Mouse (Mus musculus): ENCODE data around the gene Klhl5. TPM values are rescaled to one million over a fixed set of nuclear protein-coding genes. Genes with fewer than 3 reads are reported as not detected.

Klhl5 gene
- 4.1 and 4.2 TPM in 2 replicates for polyA plus RNA-seq (2015; fragmentation: Nextera tagmentation; extraction: Ambion mirVana)

DNA sequence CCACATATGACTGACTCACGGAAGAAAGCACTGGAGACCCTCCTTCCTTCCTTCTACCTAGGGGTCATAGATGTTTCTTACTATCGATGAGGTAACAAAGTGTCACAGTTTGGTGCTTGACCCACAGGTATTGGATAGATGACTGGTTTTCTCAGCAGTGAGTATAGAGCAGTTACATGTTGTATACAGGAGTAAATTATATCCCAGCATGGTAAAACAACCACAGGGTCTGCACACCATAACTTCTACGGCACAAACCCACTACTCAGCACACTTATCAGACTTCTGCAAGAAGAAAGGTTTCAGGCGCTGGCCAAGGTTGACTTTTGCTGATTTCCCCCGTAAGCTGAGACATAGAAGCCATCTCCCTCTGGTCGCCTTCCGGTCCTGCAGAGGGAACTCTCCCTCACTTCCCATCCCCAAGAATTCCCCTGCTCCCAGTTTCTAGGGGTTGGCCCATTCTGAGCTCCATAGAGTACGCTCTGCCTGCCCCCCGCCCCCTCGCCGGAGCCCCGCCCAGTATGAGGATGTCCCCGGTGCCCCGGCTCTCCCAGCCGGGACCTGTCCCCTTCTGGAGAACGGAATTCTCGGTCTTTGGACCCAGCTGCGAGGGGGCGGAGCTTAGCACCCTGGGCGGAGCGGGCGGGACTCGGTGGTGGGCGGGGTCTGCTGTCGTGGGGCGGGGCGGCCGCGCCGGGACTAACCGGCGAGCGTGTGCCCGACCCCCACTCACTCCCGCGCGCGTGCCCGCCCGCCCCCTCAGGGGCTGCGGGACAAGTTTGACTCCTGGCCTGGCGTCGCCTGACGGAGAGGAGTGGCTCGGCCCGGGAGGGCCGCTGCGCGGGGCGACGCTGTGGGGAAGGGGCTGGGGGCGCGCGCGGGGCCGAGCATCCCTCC is at the start of gene Klhl5:
Gene Klhl5 (plus strand): TSS at position 664 of the 897 bp plus-strand sequence.
- Histone ChIP-seq H3K4me1 (replicated peaks) (peaks cover 22% of the 10 kb centered on the region), H3K27me3 (no peaks in the 10 kb centered on the region; the same call in 1 of the 2 replicates), H3K4me3 (replicated peaks) (peak within 1 kb of the TSS; percentile 73), H3K9me3 (replicated peaks) (no peaks in the 10 kb centered on the region), H3K4me2 (peak within 1 kb of the TSS; percentile 91), H3K27ac (replicated peaks) (peak within 1 kb of the TSS; percentile 79), H3K9ac (peak within 1 kb of the TSS; percentile 71), H3K36me3 (replicated peaks) (no peaks in the 10 kb centered on the region)
- 4% methylated on average over 46 of the region's 56 CpGs for WGBS (ENCODE audit: insufficient replicate concordance)
- ATAC-seq (ENCODE audit: insufficient read depth) = peak; percentile 87

DNA sequence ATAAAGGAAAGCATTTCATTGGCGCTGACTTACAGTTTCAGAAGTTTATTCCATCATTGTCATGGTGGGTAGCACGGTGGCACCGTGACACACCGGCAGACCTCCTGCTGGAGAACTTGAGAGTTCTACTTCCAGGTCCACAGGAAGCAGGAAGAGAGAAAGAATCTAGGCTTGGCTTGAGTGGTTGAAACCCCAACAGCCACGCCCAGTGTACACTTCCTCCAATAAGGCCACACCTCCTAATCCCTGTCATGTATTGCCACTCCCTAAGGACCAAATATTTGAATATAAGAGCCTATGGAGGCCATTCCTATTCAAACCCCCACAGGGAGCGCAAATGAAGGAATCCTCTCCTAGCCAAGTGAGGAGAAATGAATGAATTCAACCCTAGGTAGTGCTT is 49.7 kb upstream of the Klhl5 start:
- H3K27me3 ChIP-seq = no peaks in the 10 kb centered on the region
- 83% methylated on average over 6 of the region's 6 CpGs for WGBS (ENCODE audit: insufficient replicate concordance)
- no peak overlapping the region for H3K27ac ChIP-seq (replicated peaks)
- H3K9ac ChIP-seq = no peak overlapping the region
- ATAC-seq (ENCODE audit: insufficient read depth) = no peak
- H3K9me3 ChIP-seq (replicated peaks) = no peaks in the 10 kb centered on the region
- no peak overlapping the region for H3K4me3 ChIP-seq (replicated peaks)
- H3K36me3 ChIP-seq (replicated peaks) = no peaks in the 10 kb centered on the region
- H3K4me1 ChIP-seq (replicated peaks) = no peaks in the 10 kb centered on the region
- H3K4me2 ChIP-seq = no peak overlapping the region

- 62% methylated on average over 2 of the region's 2 CpGs for WGBS (ENCODE audit: insufficient replicate concordance)
- ATAC-seq (ENCODE audit: insufficient read depth) = no peak
- Histone ChIP-seq H3K27me3 (no peaks in the 10 kb centered on the region), H3K36me3 (replicated peaks) (no peaks in the 10 kb centered on the region), H3K9me3 (replicated peaks) (no peaks in the 10 kb centered on the region), H3K9ac (no peak overlapping the region), H3K4me3 (replicated peaks) (no peak overlapping the region), H3K4me1 (replicated peaks) (no peaks in the 10 kb centered on the region), H3K4me2 (no peak overlapping the region), H3K27ac (replicated peaks) (no peak overlapping the region)
These were observed 47.5 kb upstream of the Klhl5 start for GRCm38 (mm10) chr5:65059806-65060205.

GRCm38 (mm10) chr5:65062236-65062635 is 45.1 kb upstream of the Klhl5 start:
- no peaks in the 10 kb centered on the region for H3K4me1 ChIP-seq (replicated peaks)
- ATAC-seq (ENCODE audit: insufficient read depth) = no peak
- H3K27me3 ChIP-seq = no peaks in the 10 kb centered on the region
- H3K4me2 ChIP-seq = no peak overlapping the region
- H3K27ac ChIP-seq (replicated peaks) = no peak overlapping the region
- no peak overlapping the region for H3K9ac ChIP-seq
- no peak overlapping the region for H3K4me3 ChIP-seq (replicated peaks)
- no peaks in the 10 kb centered on the region for H3K36me3 ChIP-seq (replicated peaks)
- no peaks in the 10 kb centered on the region for H3K9me3 ChIP-seq (replicated peaks)
- 76% methylated on average over 4 of the region's 4 CpGs for WGBS (ENCODE audit: insufficient replicate concordance)

- H3K4me1 ChIP-seq (replicated peaks) = no peaks in the 10 kb centered on the region
- WGBS (ENCODE audit: insufficient replicate concordance) = 63% methylated on average over 2 of the region's 2 CpGs
- no peak overlapping the region for H3K4me3 ChIP-seq (replicated peaks)
- H3K4me2 ChIP-seq = no peak overlapping the region
- no peak overlapping the region for H3K9ac ChIP-seq
- H3K36me3 ChIP-seq (replicated peaks) = no peaks in the 10 kb centered on the region
- no peaks in the 10 kb centered on the region for H3K9me3 ChIP-seq (replicated peaks)
- H3K27ac ChIP-seq (replicated peaks) = no peak overlapping the region
- H3K27me3 ChIP-seq = no peaks in the 10 kb centered on the region
- no peak for ATAC-seq (ENCODE audit: insufficient read depth)
These were observed 44.1 kb upstream of the Klhl5 start for GRCm38 (mm10) chr5:65063266-65063665.

DNA sequence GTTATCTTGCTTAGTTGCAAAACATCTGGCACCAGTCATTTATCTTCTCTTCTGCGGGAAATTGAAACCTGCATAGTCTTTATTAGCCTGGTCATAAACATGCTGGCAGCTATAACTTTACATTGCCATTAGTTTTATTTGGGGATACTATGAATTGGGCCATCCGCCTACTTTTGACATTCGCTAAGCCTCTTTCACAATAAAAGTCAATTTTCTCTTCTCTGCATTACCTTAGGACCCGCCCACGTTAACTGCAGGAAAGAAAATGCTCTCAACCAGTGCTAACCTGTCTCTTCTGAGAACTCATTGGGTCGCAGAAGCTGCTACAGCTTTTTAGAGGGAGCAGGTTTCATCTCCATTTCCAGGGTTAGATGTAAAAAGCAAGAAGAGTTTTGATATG is 39.2 kb upstream of the Klhl5 start:
- Histone ChIP-seq H3K27ac (replicated peaks) (no peak overlapping the region), H3K4me3 (replicated peaks) (no peak overlapping the region), H3K36me3 (replicated peaks) (no peaks in the 10 kb centered on the region), H3K4me1 (replicated peaks) (no peaks in the 10 kb centered on the region), H3K27me3 (no peaks in the 10 kb centered on the region), H3K4me2 (no peak overlapping the region), H3K9ac (no peak overlapping the region), H3K9me3 (replicated peaks) (no peaks in the 10 kb centered on the region)
- 72% methylated on average over 6 of the region's 6 CpGs for WGBS (ENCODE audit: insufficient replicate concordance)
- ATAC-seq (ENCODE audit: insufficient read depth) = no peak

- Histone ChIP-seq H3K9me3 (replicated peaks) (no peaks in the 10 kb centered on the region), H3K27ac (replicated peaks) (no peak overlapping the region), H3K4me1 (replicated peaks) (no peaks in the 10 kb centered on the region), H3K9ac (no peak overlapping the region), H3K36me3 (replicated peaks) (no peaks in the 10 kb centered on the region), H3K27me3 (no peaks in the 10 kb centered on the region), H3K4me3 (replicated peaks) (no peak overlapping the region), H3K4me2 (no peak overlapping the region)
- whole genome bisulfite sequencing (ENCODE audit: insufficient replicate concordance) = 78% methylated on average over 11 of the region's 11 CpGs
- ATAC-seq (ENCODE audit: insufficient read depth) = no peak
These were observed 37.5 kb upstream of the Klhl5 start for GRCm38 (mm10) chr5:65069872-65070271.

GRCm38 (mm10) chr5:65071689-65072118 is 35.6 kb upstream of the Klhl5 start:
- WGBS (ENCODE audit: insufficient replicate concordance) = 59% methylated on average over 6 of the region's 6 CpGs
- Histone ChIP-seq H3K36me3 (replicated peaks) (no peaks in the 10 kb centered on the region), H3K9ac (no peak overlapping the region), H3K27me3 (no peaks in the 10 kb centered on the region), H3K4me1 (replicated peaks) (no peaks in the 10 kb centered on the region), H3K4me2 (no peak overlapping the region), H3K27ac (replicated peaks) (no peak overlapping the region), H3K4me3 (replicated peaks) (no peak overlapping the region), H3K9me3 (replicated peaks) (no peaks in the 10 kb centered on the region)
- no peak for ATAC-seq (ENCODE audit: insufficient read depth)

DNA sequence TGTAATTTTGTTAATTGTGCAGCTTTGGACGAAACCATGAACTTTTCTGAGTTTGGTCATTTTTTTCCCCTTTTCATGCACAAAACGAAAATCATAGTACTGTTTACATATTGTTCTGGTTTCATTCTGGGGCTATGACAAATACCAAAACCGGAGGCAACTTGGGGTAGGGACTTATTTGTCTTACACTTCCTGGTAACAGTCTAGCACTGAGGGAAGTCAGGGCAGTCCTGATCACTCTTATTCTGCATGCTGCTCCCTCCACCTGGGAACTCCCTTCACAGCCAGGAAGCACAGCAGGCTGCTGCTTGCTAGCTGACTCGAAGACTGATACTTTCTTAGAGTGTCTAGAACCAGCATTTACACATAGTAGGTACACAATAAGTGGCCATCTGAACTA is 34.1 kb upstream of the Klhl5 start:
- Histone ChIP-seq H3K36me3 (replicated peaks) (no peaks in the 10 kb centered on the region), H3K4me2 (no peak overlapping the region), H3K4me3 (replicated peaks) (no peak overlapping the region), H3K27me3 (no peaks in the 10 kb centered on the region), H3K4me1 (replicated peaks) (no peaks in the 10 kb centered on the region), H3K9me3 (replicated peaks) (no peaks in the 10 kb centered on the region), H3K9ac (no peak overlapping the region), H3K27ac (replicated peaks) (no peak overlapping the region)
- 59% methylated on average over 4 of the region's 4 CpGs for WGBS (ENCODE audit: insufficient replicate concordance)
- ATAC-seq (ENCODE audit: insufficient read depth) = no peak

GRCm38 (mm10) chr5:65074693-65075092 is 32.6 kb upstream of the Klhl5 start:
- ATAC-seq (ENCODE audit: insufficient read depth) = no peak
- H3K9me3 ChIP-seq (replicated peaks) = no peaks in the 10 kb centered on the region

DNA sequence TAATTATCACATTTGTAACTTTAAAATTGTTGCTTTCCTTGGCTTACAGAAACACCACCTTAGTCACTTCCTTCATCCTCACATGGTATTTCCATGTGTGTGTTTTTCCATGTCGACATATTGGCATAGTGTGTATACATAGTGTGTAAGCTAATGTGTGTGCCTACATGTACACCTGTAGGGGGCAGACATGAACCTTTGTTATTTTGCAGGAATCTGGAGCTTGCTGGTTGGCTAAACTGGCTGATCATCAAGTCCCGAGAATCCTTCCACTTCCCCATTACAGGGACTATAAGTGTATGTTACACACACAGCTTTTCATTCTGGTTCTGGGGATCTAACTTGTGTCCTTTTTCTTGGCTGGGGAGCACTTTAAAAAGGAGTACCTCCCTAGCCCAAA is 31.3 kb upstream of the Klhl5 start:
- Histone ChIP-seq H3K4me2 (no peak overlapping the region), H3K9me3 (replicated peaks) (no peaks in the 10 kb centered on the region), H3K9ac (no peak overlapping the region), H3K4me1 (replicated peaks) (no peaks in the 10 kb centered on the region), H3K27me3 (no peaks in the 10 kb centered on the region), H3K4me3 (replicated peaks) (no peak overlapping the region), H3K36me3 (replicated peaks) (no peaks in the 10 kb centered on the region), H3K27ac (replicated peaks) (no peak overlapping the region)
- ATAC-seq (ENCODE audit: insufficient read depth) = no peak
- 48% methylated on average over 2 of the region's 2 CpGs for WGBS (ENCODE audit: insufficient replicate concordance)

More at GRCm38 (mm10) chr5:65074693-65075092, 32.6 kb upstream of the Klhl5 start:
- Histone ChIP-seq H3K9ac (no peak overlapping the region), H3K36me3 (replicated peaks) (no peaks in the 10 kb centered on the region), H3K4me1 (replicated peaks) (no peaks in the 10 kb centered on the region), H3K27ac (replicated peaks) (no peak overlapping the region), H3K4me2 (no peak overlapping the region), H3K4me3 (replicated peaks) (no peak overlapping the region), H3K27me3 (no peaks in the 10 kb centered on the region)
- 58% methylated on average over 7 of the region's 7 CpGs for WGBS (ENCODE audit: insufficient replicate concordance)
